Mouse (Mus musculus): ENCODE measurements at regions not wholly inside any gene's neighbourhood (a gene's known extent, or its start where the extent isn't known, plus 50 kb on each side); places are given as distances from the start of the nearest gene placed in this dataset.

GRCm38 (mm10) chr13:37290636-37291035 is 54.4 kb upstream of the Ly86 start:
- TF ChIP-seq CTCF (IDR thresholded peaks at IDR 0.05; ENCODE audit: insufficient read depth, low read length): no peak
- no peak for TF ChIP-seq POLR2A (IDR thresholded peaks at IDR 0.05; ENCODE audit: borderline replicate concordance, extremely low read depth, low read depth, low read length)
- Histone ChIP-seq H3K4me3 (replicated peaks; ENCODE audit: extremely low read depth, low read depth, low read length) (no peak overlapping the region), H3K4me1 (ENCODE audit: control insufficient read depth, insufficient read depth, low read length) (peaks cover 2% of the 10 kb centered on the region; the same call in 1 of the 2 replicates)
- no peak for DNase-seq
- WGBS: 30% methylated on average over 2 of the region's 2 CpGs

DNA sequence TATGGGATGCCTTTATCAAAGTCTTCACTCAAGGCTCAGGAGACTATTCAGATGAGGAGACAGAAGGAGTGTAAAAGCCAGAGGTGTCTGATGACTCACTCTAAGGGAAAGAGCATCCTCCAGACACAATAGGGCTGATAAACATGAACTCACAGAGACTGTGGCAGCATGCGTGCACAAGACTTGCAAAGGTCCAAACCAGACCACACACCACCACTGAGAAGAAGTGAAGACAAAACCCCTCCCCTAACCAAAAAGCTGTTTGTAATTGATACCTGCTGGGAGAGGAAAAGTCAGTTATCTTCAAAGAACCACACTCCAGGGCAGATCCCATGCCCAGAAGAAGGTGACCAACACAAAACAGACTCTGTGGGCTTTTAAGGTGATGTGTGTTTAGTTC is 56.0 kb upstream of the Ly86 start:
- TF ChIP-seq CTCF (IDR thresholded peaks at IDR 0.05; ENCODE audit: insufficient read depth, low read length) (no peak), POLR2A (IDR thresholded peaks at IDR 0.05; ENCODE audit: borderline replicate concordance, extremely low read depth, low read depth, low read length) (no peak)
- peaks cover 2% of the 10 kb centered on the region; the same call in 1 of the 2 replicates for H3K4me1 ChIP-seq (ENCODE audit: control insufficient read depth, insufficient read depth, low read length)
- no peak overlapping the region for H3K4me3 ChIP-seq (replicated peaks; ENCODE audit: extremely low read depth, low read depth, low read length)
- no peak for DNase-seq
- 72% methylated on average over 1 of the region's 1 CpGs for WGBS

DNA sequence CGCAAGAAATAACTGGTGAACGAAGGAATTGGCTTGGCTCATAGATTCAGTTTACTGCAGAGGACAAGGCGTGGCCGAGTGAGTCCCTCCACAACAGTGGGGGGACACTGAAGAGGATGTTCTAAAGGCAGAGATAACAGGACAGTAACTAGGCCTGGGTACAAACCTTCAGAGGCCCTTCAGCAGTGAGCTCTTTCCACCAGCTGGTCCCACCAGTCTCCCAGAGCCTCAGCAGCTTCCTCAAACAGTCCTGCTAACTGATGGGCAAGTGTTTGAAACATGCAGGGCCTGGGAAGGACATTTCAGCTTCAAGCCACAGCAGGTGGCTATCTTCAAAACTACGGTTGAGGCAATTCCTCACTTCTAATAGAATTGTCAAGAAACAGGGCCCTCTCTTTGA is 62.5 kb upstream of the Ly86 start:
- Histone ChIP-seq H3K4me1 (ENCODE audit: control insufficient read depth, insufficient read depth, low read length) (no peaks in the 10 kb centered on the region), H3K4me3 (replicated peaks; ENCODE audit: extremely low read depth, low read depth, low read length) (no peak overlapping the region)
- TF ChIP-seq CTCF (IDR thresholded peaks at IDR 0.05; ENCODE audit: insufficient read depth, low read length): no peak
- no peak for TF ChIP-seq POLR2A (IDR thresholded peaks at IDR 0.05; ENCODE audit: borderline replicate concordance, extremely low read depth, low read depth, low read length)
- 70% methylated on average over 5 of the region's 5 CpGs for WGBS
- no peak for DNase-seq

DNA sequence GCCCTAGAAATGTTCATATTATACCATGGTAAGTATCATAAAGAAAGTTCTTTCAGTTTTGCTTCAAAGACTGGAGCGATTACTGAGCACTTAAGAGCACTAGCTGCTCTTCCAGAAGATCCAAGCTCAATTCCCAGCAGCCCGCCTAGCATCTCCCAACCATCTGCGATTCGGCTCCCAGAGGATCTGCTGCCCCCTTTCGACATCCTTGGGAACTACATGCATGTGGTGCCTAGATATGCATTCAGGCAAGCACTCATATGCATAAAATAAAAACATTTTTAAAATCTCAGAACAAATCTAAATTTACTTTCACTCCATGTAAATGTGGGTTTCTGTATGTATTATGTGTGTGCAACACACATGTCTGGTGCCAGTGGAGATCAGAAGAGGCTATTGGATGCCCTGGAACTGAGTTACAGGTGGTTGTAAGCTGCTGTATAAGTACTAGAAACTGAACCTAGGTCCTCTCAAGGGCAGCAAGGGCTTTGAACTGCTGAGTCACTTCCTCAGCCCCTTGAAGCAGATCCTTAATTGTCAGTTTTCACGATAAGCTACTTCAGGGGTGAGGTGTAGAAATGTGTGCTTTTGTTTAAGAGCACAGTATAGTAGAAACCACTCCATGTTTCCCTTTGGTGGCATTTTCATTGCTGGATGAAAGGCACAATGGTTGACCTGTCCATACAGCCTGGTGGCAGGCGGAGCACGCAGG is 65.8 kb upstream of the Ly86 start:
- Histone ChIP-seq H3K4me3 (replicated peaks; ENCODE audit: extremely low read depth, low read depth, low read length) (no peak overlapping the region), H3K4me1 (ENCODE audit: control insufficient read depth, insufficient read depth, low read length) (no peaks in the 10 kb centered on the region)
- WGBS: 87% methylated on average over 8 of the region's 8 CpGs
- DNase-seq: no peak
- TF ChIP-seq POLR2A (IDR thresholded peaks at IDR 0.05; ENCODE audit: borderline replicate concordance, extremely low read depth, low read depth, low read length) (no peak), CTCF (IDR thresholded peaks at IDR 0.05; ENCODE audit: insufficient read depth, low read length) (no peak)

GRCm38 (mm10) chr13:37249581-37250461 is 95.2 kb upstream of the Ly86 start:
- TF ChIP-seq CTCF (IDR thresholded peaks at IDR 0.05; ENCODE audit: insufficient read depth, low read length) (no peak), POLR2A (IDR thresholded peaks at IDR 0.05; ENCODE audit: borderline replicate concordance, extremely low read depth, low read depth, low read length) (no peak)
- 46% methylated on average over 14 of the region's 14 CpGs for WGBS
- Histone ChIP-seq H3K4me1 (ENCODE audit: control insufficient read depth, insufficient read depth, low read length) (no peaks in the 10 kb centered on the region; the same call in 1 of the 2 replicates), H3K4me3 (replicated peaks; ENCODE audit: extremely low read depth, low read depth, low read length) (no peak overlapping the region)
- no peak for DNase-seq

GRCm38 (mm10) chr13:37248741-37249140 is 96.3 kb upstream of the Ly86 start:
- no peak for TF ChIP-seq CTCF (IDR thresholded peaks at IDR 0.05; ENCODE audit: insufficient read depth, low read length)
- Histone ChIP-seq H3K4me1 (ENCODE audit: control insufficient read depth, insufficient read depth, low read length) (no peaks in the 10 kb centered on the region; the same call in 1 of the 2 replicates), H3K4me3 (replicated peaks; ENCODE audit: extremely low read depth, low read depth, low read length) (no peak overlapping the region)
- no peak for DNase-seq
- 78% methylated on average over 1 of the region's 1 CpGs for WGBS

- no peak for DNase-seq
- Histone ChIP-seq H3K4me1 (ENCODE audit: control insufficient read depth, insufficient read depth, low read length) (no peaks in the 10 kb centered on the region), H3K4me3 (replicated peaks; ENCODE audit: extremely low read depth, low read depth, low read length) (no peak overlapping the region)
- WGBS: 91% methylated on average over 5 of the region's 5 CpGs
- TF ChIP-seq CTCF (IDR thresholded peaks at IDR 0.05; ENCODE audit: insufficient read depth, low read length): no peak
- no peak for TF ChIP-seq POLR2A (IDR thresholded peaks at IDR 0.05; ENCODE audit: borderline replicate concordance, extremely low read depth, low read depth, low read length)
Measured at GRCm38 (mm10) chr13:37240048-37240447, 105.0 kb upstream of the Ly86 start.

- TF ChIP-seq POLR2A (IDR thresholded peaks at IDR 0.05; ENCODE audit: borderline replicate concordance, extremely low read depth, low read depth, low read length): no peak
- no peak for TF ChIP-seq CTCF (IDR thresholded peaks at IDR 0.05; ENCODE audit: insufficient read depth, low read length)
- DNase-seq: no peak
- Histone ChIP-seq H3K4me3 (replicated peaks; ENCODE audit: extremely low read depth, low read depth, low read length) (no peak overlapping the region), H3K4me1 (ENCODE audit: control insufficient read depth, insufficient read depth, low read length) (no peaks in the 10 kb centered on the region)
- WGBS: 93% methylated on average over 3 of the region's 3 CpGs
Measured at GRCm38 (mm10) chr13:37237285-37237684, 107.7 kb upstream of the Ly86 start.

DNA sequence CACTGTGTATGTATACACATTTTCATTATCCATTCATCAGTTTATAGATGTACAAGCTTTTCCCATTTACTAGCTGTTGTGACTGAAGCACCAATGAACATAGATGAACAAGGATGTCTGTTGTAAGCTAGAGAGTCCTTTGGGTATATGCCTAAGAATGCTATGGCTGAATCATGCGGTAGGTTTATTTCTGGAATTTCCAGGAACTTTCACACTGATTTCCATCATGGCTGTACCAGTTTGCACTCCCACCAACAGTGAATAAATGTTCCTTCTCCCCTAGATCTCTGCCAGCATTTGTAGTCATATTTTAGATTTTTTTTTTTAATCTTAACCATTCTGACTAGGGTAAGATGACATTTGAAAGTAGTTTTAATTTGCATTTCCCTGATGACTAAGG is 119.2 kb upstream of the Ly86 start:
- Histone ChIP-seq H3K4me1 (ENCODE audit: control insufficient read depth, insufficient read depth, low read length) (no peaks in the 10 kb centered on the region), H3K4me3 (replicated peaks; ENCODE audit: extremely low read depth, low read depth, low read length) (no peak overlapping the region)
- DNase-seq: no peak
- TF ChIP-seq POLR2A (IDR thresholded peaks at IDR 0.05; ENCODE audit: borderline replicate concordance, extremely low read depth, low read depth, low read length) (no peak), CTCF (IDR thresholded peaks at IDR 0.05; ENCODE audit: insufficient read depth, low read length) (no peak)
- 82% methylated on average over 1 of the region's 1 CpGs for WGBS

Measured in lung, adult 2 months (tissue).